Mouse (Mus musculus): Measurements from ENCODE around the gene Wipf2. TPM values are rescaled to one million over a fixed set of nuclear protein-coding genes. Genes with fewer than 3 reads are reported as not detected.

The Wipf2 gene
- polyA plus RNA-seq, 1 experiment from 2014 or later = 3.2 TPM

GRCm38 (mm10) chr11:98937410-98937913, 74.0 kb downstream of the Wipf2 start:
- Histone ChIP-seq H3K4me3 (ENCODE audit: control insufficient read depth in 1 of 2, insufficient read depth in 1 of 2, low read depth in 1 of 2, low read length in 2 of 2) (peak overlapping the region; percentile 86 to 87), H3K9me3 (ENCODE audit: control insufficient read depth, low read length) (no peaks in the 10 kb centered on the region), H3K36me3 (ENCODE audit: control insufficient read depth, insufficient read depth, low read length) (0 out of 2 replicates have a peak, but pooled peaks cover 4% of the 10 kb centered on the region), H3K9ac (ENCODE audit: low read length) (peak overlapping the region; percentile 95), H3K27me3 (ENCODE audit: control insufficient read depth, insufficient read depth, low read length) (no peaks in the 10 kb centered on the region), H3K4me1 (ENCODE audit: control insufficient read depth in 2 of 2, insufficient read depth in 2 of 2, low read length in 2 of 2) (peaks cover 62 to 65% of the 10 kb centered on the region in 2 experiments), H3K4me2 (ENCODE audit: low read length) (peak overlapping the region; percentile 72), H3K27ac (replicated peaks in 1 of 2; ENCODE audit: control insufficient read depth in 1 of 2, insufficient read depth in 1 of 2, low read depth in 2 of 2, low read length in 2 of 2) (peak overlapping the region; percentile 91 to 96)
- under 1% methylated on average over 31 of the region's 38 CpGs for WGBS
- peak; percentile 85 for ATAC-seq (ENCODE audit: insufficient number of reproducible peaks, insufficient read depth, low FRiP score, low read depth)

DNA sequence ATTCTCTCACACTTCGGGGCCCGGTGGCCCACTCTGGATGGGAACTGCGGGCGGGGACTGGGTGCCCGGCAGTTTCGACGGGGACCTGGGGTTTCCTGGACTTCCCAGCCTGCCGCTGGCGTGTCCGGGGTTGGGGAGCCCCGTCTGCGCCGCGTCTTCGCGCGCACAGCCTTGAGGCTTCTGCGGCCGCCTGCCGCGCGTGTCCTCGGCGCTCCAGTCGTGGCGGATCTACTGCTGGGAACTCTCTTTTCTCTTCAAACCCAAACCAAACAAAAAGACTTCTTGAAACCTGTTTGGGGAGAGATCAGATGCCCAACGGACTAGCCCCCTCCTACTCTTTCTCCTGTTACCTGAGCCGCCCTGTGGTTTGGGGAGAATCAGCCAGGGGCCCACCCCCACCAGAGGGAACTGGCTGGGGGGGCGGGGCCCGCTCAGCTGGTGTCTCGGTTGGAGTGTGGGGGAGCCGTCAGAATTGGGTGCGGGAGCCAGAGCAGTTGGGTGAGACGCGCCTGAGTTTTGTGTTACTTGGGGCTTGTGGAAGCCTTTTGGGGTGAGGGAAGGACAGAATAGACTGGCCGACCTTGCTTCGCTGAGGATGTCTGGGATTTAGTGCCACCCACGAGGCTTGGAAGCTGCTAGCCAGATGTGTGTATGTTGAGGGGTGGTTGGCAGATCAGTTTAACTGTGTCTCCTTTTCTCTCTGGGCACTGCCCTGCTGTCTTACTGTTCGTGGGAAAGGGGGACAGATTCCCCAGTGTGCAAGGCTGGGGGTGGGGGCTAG, 74.7 kb downstream of the Wipf2 start:
- no peaks in the 10 kb centered on the region for H3K9me3 ChIP-seq (ENCODE audit: control insufficient read depth, low read length)
- under 1% methylated on average over 39 of the region's 39 CpGs for WGBS
- peak overlapping the region; percentile 78 to 96 for H3K27ac ChIP-seq (replicated peaks in 1 of 2; ENCODE audit: control insufficient read depth in 1 of 2, insufficient read depth in 1 of 2, low read depth in 2 of 2, low read length in 2 of 2)
- peak overlapping the region; percentile 72 for H3K4me2 ChIP-seq (ENCODE audit: low read length)
- H3K4me1 ChIP-seq (ENCODE audit: control insufficient read depth in 2 of 2, insufficient read depth in 2 of 2, low read length in 2 of 2) = peaks cover 62 to 65% of the 10 kb centered on the region in 2 experiments
- no peak for ATAC-seq (ENCODE audit: insufficient number of reproducible peaks, insufficient read depth, low FRiP score, low read depth)
- H3K4me3 ChIP-seq (ENCODE audit: control insufficient read depth in 1 of 2, insufficient read depth in 1 of 2, low read depth in 1 of 2, low read length in 2 of 2) = peak overlapping the region; percentile 86 to 87
- no peaks in the 10 kb centered on the region for H3K27me3 ChIP-seq (ENCODE audit: control insufficient read depth, insufficient read depth, low read length)
- 0 out of 2 replicates have a peak, but pooled peaks cover 4% of the 10 kb centered on the region for H3K36me3 ChIP-seq (ENCODE audit: control insufficient read depth, insufficient read depth, low read length)
- peak overlapping the region; percentile 95 for H3K9ac ChIP-seq (ENCODE audit: low read length)

GRCm38 (mm10) chr11:98938701-98939083, 75.3 kb downstream of the Wipf2 start:
- Histone ChIP-seq H3K4me2 (ENCODE audit: low read length) (peak overlapping the region; percentile 72), H3K4me3 (ENCODE audit: control insufficient read depth in 1 of 2, insufficient read depth in 1 of 2, low read depth in 1 of 2, low read length in 2 of 2) (peak overlapping the region; percentile 86 to 87), H3K27me3 (ENCODE audit: control insufficient read depth, insufficient read depth, low read length) (no peaks in the 10 kb centered on the region), H3K4me1 (ENCODE audit: control insufficient read depth in 2 of 2, insufficient read depth in 2 of 2, low read length in 2 of 2) (peaks cover 63 to 65% of the 10 kb centered on the region in 2 experiments), H3K9ac (ENCODE audit: low read length) (peak overlapping the region; percentile 95), H3K36me3 (ENCODE audit: control insufficient read depth, insufficient read depth, low read length) (0 out of 2 replicates have a peak, but pooled peaks cover 4% of the 10 kb centered on the region), H3K27ac (replicated peaks in 1 of 2; ENCODE audit: control insufficient read depth in 1 of 2, insufficient read depth in 1 of 2, low read depth in 2 of 2, low read length in 2 of 2) (peak overlapping the region in 1 of 2 experiments; percentile 100; a peak in 2 of 4 replicates), H3K9me3 (ENCODE audit: control insufficient read depth, low read length) (no peaks in the 10 kb centered on the region)
- no peak for ATAC-seq (ENCODE audit: insufficient number of reproducible peaks, insufficient read depth, low FRiP score, low read depth)
- 35% methylated on average over 7 of the region's 7 CpGs for WGBS

DNA sequence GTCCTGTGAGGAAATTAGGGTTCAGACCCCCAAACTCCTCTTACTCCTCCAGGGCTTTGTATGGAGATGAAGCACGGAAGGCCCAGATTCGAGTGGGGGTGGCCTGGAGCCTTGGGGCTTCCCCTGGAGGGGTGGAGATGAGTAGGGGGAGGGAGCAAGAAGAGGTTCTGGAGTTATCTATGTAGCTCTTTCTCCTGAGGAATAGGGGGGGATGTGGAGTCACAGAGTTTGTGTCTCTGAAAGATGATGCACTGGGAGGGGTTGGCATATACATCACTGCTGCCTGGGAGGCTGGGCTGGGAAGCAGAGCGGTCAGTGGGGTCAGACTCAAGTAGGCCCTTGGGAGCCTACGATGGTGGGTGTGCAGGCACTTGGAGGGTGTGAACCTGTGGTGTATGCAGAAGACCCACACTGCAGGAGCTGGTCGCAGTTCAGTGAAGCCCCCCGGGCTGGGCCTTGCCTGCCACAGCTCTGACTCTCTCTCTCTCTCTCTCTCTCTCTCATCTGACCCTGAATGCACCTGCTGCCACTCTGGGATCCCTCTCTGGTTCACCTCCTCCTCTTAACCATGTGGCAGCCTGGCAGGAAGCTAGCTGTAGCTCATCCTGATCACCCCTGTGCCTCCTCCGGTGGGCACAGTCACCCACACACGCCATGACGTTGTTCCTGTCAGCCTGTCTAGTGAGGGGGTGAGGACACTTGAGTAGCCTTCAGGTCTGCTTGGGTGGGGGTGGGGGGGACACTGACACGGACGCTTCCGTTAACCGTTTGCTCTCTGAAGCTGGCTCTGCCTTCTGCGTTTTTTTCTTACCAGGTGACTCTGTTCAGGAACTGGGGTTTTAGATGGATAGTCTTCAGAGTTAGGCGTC, 75.9 kb downstream of the Wipf2 start:
- WGBS = 24% methylated on average over 15 of the region's 15 CpGs
- Histone ChIP-seq H3K27me3 (ENCODE audit: control insufficient read depth, insufficient read depth, low read length) (no peaks in the 10 kb centered on the region), H3K4me1 (ENCODE audit: control insufficient read depth in 2 of 2, insufficient read depth in 2 of 2, low read length in 2 of 2) (peaks cover 70 to 71% of the 10 kb centered on the region in 2 experiments), H3K27ac (replicated peaks in 1 of 2; ENCODE audit: control insufficient read depth in 1 of 2, insufficient read depth in 1 of 2, low read depth in 2 of 2, low read length in 2 of 2) (peak overlapping the region; percentile 54 to 100; a peak in 2 of 4 replicates), H3K36me3 (ENCODE audit: control insufficient read depth, insufficient read depth, low read length) (0 out of 2 replicates have a peak, but pooled peaks cover 4% of the 10 kb centered on the region), H3K4me3 (ENCODE audit: control insufficient read depth in 1 of 2, insufficient read depth in 1 of 2, low read depth in 1 of 2, low read length in 2 of 2) (peak overlapping the region; percentile 86 to 87), H3K4me2 (ENCODE audit: low read length) (peak overlapping the region; percentile 72), H3K9me3 (ENCODE audit: control insufficient read depth, low read length) (no peaks in the 10 kb centered on the region), H3K9ac (ENCODE audit: low read length) (peak overlapping the region; percentile 95)
- no peak for ATAC-seq (ENCODE audit: insufficient number of reproducible peaks, insufficient read depth, low FRiP score, low read depth)

DNA sequence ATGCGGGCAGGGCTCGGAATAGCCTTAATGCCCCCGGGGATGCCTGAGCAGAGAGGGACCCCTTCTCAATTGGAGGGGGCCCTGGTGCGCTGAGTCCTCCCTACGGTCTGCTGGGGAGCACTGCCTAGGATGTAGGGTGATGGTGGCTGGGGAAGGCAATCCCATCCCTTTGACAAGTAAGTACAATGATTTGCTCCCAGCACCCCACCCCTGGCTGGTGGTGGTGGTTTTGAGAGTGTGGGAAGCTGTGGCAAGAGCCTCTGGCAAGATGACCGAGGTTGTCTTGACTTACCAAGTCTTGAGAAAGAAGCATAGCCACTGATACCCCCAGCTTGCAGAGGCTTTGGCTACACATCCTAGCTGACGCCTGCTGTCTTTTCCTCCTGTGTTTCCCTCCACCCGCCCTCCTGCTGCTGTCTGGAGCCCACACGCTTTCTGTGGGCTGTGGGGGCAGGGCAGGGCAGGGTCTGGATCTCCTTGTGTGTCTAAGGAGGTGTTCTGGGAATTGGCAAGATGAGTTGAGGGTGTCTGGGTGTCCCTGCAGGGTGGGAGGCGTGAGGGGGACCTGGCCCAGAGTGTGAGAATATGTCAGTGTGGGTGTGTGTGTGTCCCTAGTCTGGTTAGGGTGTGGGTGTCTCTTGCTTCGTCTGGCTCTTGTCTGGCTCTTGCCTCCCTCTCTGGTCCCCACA, 76.7 kb downstream of the Wipf2 start:
- Histone ChIP-seq H3K9me3 (ENCODE audit: control insufficient read depth, low read length) (no peaks in the 10 kb centered on the region), H3K4me1 (ENCODE audit: control insufficient read depth in 2 of 2, insufficient read depth in 2 of 2, low read length in 2 of 2) (peaks cover 77 to 79% of the 10 kb centered on the region in 2 experiments), H3K4me3 (ENCODE audit: control insufficient read depth in 1 of 2, insufficient read depth in 1 of 2, low read depth in 1 of 2, low read length in 2 of 2) (peak overlapping the region; percentile 4 to 86; a peak in 2 of 4 replicates), H3K4me2 (ENCODE audit: low read length) (peak overlapping the region; percentile 72), H3K27me3 (ENCODE audit: control insufficient read depth, insufficient read depth, low read length) (no peaks in the 10 kb centered on the region), H3K36me3 (ENCODE audit: control insufficient read depth, insufficient read depth, low read length) (0 out of 2 replicates have a peak, but pooled peaks cover 3% of the 10 kb centered on the region), H3K9ac (ENCODE audit: low read length) (peak overlapping the region; percentile 95), H3K27ac (replicated peaks in 1 of 2; ENCODE audit: control insufficient read depth in 1 of 2, insufficient read depth in 1 of 2, low read depth in 2 of 2, low read length in 2 of 2) (peak overlapping the region; percentile 54 to 100)
- ATAC-seq (ENCODE audit: insufficient number of reproducible peaks, insufficient read depth, low FRiP score, low read depth) = no peak
- 34% methylated on average over 11 of the region's 11 CpGs for WGBS

DNA sequence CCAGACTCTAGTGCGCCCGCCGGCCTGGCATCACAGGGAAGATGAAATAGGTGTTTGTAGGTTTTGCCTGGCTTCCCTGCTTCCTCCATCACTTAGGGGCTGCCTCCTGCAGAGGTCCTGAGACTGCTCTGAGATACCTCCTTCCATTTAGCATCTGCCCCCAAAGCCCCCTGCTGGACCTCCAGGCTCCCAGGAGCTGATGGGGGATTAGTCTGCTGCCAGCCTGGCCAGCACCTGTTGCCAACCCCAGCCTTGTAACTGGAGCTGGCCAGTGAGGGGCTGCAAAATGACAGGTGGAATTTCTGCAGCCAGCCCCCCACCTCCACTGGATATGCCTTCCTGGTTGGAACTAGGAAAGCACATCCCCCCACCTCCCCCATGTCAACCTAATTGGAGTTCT, 77.3 kb downstream of the Wipf2 start:
- H3K4me1 ChIP-seq (ENCODE audit: control insufficient read depth in 2 of 2, insufficient read depth in 2 of 2, low read length in 2 of 2) = peaks cover 81 to 86% of the 10 kb centered on the region in 2 experiments
- H3K36me3 ChIP-seq (ENCODE audit: control insufficient read depth, insufficient read depth, low read length) = no peaks in the 10 kb centered on the region
- ATAC-seq (ENCODE audit: insufficient number of reproducible peaks, insufficient read depth, low FRiP score, low read depth) = no peak
- H3K9me3 ChIP-seq (ENCODE audit: control insufficient read depth, low read length) = no peaks in the 10 kb centered on the region
- peak overlapping the region; percentile 100 for H3K27ac ChIP-seq (replicated peaks in 1 of 2; ENCODE audit: control insufficient read depth in 1 of 2, insufficient read depth in 1 of 2, low read depth in 2 of 2, low read length in 2 of 2)
- 25% methylated on average over 3 of the region's 3 CpGs for WGBS
- H3K27me3 ChIP-seq (ENCODE audit: control insufficient read depth, insufficient read depth, low read length) = no peaks in the 10 kb centered on the region
- peak overlapping the region; percentile 44 to 51; a peak in 3 of 4 replicates for H3K4me3 ChIP-seq (ENCODE audit: control insufficient read depth in 1 of 2, insufficient read depth in 1 of 2, low read depth in 1 of 2, low read length in 2 of 2)
- peak overlapping the region; percentile 95 for H3K9ac ChIP-seq (ENCODE audit: low read length)
- H3K4me2 ChIP-seq (ENCODE audit: low read length) = peak overlapping the region; percentile 72
